Mouse (Mus musculus) macrophage (primary cell): ENCODE data around the gene Myom3. TPM values are rescaled to one million over a fixed set of nuclear protein-coding genes. Genes with fewer than 3 reads are reported as not detected.

Source experiments
- H3K27ac ChIP-seq: fragments of 350-480 bp; formaldehyde crosslinking; 2 replicates; pipeline ENCODE4 v1.9.0; 2021
- H3K36me3 ChIP-seq: fragments of 350-480 bp; formaldehyde crosslinking; 2 replicates; pipeline ENCODE4 v1.9.0; 2021; ENCODE audit errors: inconsistent target
- H3K4me3 ChIP-seq: fragments of 350-480 bp; formaldehyde crosslinking; 2 replicates; pipeline ENCODE4 v1.9.0; 2021; ENCODE audit errors: inconsistent target
- H3K79me2 ChIP-seq: fragments of 350-480 bp; formaldehyde crosslinking; 2 replicates; pipeline ENCODE4 v1.9.0; 2021; ENCODE audit errors: inconsistent target
- WGBS: methylation state at CpG from one replicate; pipeline ENCODE4 v1.1.7; 2026; ENCODE audit warnings: inconsistent platforms; ENCODE audit not compliant: missing documents; 5-methylcytosine and 5-hydroxymethylcytosine counted together
- polyA plus RNA-seq: library from polyadenylated mRNA; stranded (reverse); fragments of 250-400 nt; gene quantifications from 3 replicates; pipeline ENCODE4 v1.2.4, GENCODE M21; 2018; ENCODE audit warnings: inconsistent platforms

Gene Myom3
- polyA plus RNA-seq, 1 experiment from 2014 or later, result 0.09 TPM

DNA sequence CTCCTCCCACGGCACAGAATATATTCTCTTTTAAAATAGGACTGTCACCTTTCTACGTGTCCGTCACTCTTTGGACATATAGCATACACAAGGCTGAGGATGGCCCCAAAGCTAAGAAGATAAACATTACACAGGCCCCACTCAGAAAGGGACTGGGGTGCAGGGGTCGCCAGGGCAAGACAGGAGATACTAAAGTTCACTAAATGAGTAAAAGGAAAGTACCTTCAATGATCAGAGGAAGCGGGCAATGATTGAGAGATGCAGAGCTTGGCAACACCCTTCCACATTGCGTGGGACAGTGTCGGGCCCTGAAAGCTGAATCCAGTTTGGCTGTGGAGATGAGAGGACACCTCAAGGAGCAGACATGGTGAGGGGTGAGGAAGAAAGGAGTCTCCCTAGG, 55.4 kb downstream of the Myom3 start:
- WGBS, result 93% methylated on average over 7 of the region's 7 CpGs

DNA sequence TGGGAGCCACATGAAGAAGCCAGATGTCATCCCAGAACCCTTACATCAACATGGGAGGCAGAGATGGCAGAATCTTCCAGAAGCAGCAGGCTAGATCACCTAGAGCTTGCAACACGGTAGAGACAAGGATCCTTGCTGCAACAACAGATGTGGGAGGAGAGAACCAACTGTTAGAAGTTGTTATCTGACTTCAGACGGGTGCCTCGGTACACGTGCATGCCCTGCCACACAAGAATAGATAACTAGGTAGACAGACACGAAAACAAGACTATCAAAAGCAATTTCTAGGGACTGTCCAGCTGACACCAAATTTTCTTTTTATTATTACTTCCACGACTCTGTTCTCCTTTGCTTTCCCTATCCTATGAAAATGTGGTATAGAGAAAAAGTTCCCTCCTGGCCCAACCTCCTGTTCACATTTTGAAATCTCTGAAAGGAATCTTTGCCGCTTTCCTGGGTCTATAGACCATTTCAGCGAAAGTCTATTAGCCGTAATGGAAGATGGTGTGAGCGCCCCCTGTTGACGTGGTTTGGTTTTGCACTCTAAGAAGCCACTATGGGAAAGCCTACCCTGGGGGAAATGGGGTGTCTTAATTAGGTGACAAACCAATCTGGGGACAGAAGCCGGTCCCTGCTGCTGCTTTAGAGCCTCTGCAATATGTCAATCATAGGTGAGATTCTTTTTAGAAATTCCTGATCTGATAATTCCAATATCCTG, 57.5 kb downstream of the Myom3 start:
- WGBS, result 40% methylated on average over 12 of the region's 12 CpGs
- Histone ChIP-seq H3K79me2 (no peaks in the 10 kb centered on the region), H3K4me3 (no peak overlapping the region), H3K27ac (no peak overlapping the region), H3K36me3 (no peaks in the 10 kb centered on the region)

More for the DNA sequence above, 55.4 kb downstream of the Myom3 start:
- Histone ChIP-seq H3K4me3 (no peak overlapping the region), H3K79me2 (no peaks in the 10 kb centered on the region), H3K27ac (no peak overlapping the region), H3K36me3 (no peaks in the 10 kb centered on the region)

DNA sequence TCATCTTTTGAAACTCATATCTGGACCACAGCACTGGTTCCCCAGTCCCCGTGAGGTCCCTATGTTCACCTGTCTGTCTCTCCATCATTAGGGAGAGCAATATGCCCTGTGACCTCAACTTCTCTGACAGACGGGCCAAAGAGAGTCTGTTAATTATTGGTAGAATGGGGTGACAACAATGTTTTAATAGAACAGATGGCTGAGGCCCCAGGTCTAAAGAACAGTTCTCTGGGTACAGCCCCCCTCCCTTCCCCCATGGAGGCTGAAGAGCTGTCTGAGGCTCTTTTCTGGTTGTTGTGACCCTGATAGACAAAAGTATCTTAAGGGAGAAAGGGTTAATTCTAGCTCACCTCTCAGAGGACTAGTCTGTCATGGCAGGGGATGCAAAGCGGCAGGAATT, 58.9 kb downstream of the Myom3 start:
- Histone ChIP-seq H3K27ac (no peak overlapping the region), H3K4me3 (no peak overlapping the region), H3K79me2 (no peaks in the 10 kb centered on the region), H3K36me3 (no peaks in the 10 kb centered on the region)
- 98% methylated on average over 3 of the region's 3 CpGs for WGBS

DNA sequence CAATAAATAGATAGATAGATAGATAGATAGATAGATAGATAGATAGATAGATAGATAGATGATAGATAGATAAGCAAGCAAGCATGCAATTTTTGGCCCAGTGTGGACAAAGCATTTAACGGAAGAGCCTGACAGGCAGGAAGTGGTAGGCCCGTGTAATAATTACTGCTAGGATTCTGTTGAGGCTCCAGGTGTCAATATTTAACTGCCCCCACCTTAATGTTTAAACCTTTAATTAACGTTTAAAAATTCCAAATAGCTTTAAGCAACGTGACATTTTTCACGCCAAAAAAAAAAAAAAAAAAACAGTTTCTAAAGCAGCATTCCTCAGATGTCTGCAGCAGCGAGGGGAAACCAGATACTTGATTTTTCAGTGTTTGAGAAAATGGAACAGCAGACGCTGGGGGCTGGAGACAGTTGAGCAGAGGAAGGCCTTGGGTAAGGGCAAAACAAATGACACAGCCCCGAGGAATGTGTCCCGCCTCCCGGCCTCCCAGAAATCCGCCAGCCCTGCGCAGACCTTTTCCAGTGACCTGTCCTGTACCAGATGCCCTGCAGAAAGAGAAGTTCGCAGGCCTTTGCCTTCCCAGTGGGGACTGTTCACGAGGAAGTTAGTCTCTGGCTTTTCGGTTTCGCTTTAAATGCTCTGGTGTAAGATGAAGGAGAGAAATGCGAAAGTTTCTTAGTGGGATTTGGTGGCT, 60.5 kb downstream of the Myom3 start:
- Histone ChIP-seq H3K4me3 (no peak overlapping the region; the same call in 1 of the 2 replicates), H3K79me2 (no peaks in the 10 kb centered on the region), H3K36me3 (no peaks in the 10 kb centered on the region), H3K27ac (no peak overlapping the region)
- 15% methylated on average over 17 of the region's 17 CpGs for WGBS

DNA sequence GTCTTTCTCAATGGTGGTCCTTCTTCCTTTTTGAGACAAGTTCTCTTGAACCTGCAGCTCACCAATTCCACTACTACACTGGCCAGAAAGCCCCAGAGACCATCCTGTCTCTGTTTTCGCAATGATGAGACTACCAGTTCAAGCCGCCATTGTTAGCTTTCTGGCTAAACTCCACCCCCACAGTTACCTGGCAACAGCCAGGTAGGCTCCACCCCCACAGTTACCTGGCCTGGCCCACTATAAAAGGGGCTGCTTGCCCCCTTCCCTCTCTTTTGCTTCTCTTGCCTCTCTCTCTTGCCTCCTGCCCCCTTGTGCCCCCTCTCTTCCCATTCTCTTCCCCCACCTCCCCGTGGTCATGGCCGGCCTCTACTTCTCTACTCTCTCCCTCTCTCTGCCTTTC, 62.3 kb downstream of the Myom3 start:
- Histone ChIP-seq H3K27ac (no peak overlapping the region), H3K79me2 (no peaks in the 10 kb centered on the region), H3K4me3 (no peak overlapping the region), H3K36me3 (no peaks in the 10 kb centered on the region)
- 93% methylated on average over 4 of the region's 4 CpGs for WGBS

DNA sequence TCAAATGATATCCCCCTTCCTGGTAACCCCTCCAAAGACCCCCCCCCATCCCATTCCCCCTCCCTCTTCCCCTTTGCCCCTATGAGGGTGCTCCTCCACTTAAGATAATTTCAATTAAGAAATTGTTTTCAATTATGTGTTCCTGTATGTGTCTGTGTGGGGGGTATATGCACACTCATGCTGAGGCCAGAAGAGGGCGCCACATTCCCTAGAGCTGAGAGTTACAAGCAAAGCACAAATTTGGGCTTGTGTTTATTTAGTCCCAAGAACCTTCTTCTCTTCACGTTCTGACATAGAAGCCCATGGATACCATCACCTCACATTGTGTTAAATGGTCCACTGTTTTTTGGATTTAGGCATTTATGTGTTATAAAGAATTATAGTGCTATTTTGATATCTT, 63.8 kb downstream of the Myom3 start:
- WGBS, result 89% methylated on average over 2 of the region's 2 CpGs
- Histone ChIP-seq H3K79me2 (no peaks in the 10 kb centered on the region), H3K4me3 (no peak overlapping the region), H3K36me3 (no peaks in the 10 kb centered on the region), H3K27ac (no peak overlapping the region)

DNA sequence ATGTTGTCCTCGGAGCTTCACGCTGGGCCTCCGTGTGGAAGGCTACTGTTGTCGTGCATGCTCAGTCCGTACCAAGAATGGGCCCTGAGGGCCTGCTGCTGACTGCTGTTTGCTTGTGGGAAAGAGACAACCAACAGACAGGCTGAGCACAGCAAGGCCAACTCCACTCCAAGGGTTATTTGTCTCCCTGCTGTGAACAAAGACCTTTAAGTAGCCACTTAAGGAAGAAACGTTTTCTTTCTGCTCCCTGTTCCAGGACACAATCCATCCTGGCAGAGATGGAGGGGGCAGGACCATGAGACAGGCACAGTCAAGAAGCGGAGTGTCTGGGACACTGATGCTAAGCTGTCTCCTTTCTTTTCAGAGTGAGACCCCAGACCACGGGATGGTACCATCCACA, 64.7 kb downstream of the Myom3 start:
- no peaks in the 10 kb centered on the region for H3K79me2 ChIP-seq
- no peak overlapping the region for H3K27ac ChIP-seq
- H3K4me3 ChIP-seq, result no peak overlapping the region
- WGBS, result 87% methylated on average over 8 of the region's 8 CpGs
- H3K36me3 ChIP-seq, result no peaks in the 10 kb centered on the region

DNA sequence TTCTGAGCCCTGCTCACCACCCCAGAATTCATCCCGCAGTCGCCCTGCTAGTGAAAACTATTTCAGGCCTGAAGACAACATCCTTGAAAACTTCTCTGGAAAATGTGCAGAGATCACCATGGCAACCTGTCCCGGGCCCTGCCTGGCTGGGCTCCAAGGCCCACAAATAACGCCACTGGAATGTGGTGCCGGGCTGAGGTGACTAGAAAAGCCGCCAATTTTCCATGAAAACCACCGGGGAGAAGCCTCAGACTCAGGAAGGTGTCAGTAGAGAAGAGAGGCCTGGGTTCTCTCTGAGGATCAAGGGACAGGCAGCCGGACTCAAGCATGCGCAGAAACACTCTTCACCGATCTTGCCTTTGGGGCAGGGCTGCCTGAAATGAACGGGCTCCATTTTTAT, 69.0 kb downstream of the Myom3 start:
- 95% methylated on average over 11 of the region's 11 CpGs for WGBS
- no peaks in the 10 kb centered on the region for H3K36me3 ChIP-seq
- no peak overlapping the region for H3K4me3 ChIP-seq
- H3K79me2 ChIP-seq, result no peaks in the 10 kb centered on the region
- no peak overlapping the region for H3K27ac ChIP-seq

DNA sequence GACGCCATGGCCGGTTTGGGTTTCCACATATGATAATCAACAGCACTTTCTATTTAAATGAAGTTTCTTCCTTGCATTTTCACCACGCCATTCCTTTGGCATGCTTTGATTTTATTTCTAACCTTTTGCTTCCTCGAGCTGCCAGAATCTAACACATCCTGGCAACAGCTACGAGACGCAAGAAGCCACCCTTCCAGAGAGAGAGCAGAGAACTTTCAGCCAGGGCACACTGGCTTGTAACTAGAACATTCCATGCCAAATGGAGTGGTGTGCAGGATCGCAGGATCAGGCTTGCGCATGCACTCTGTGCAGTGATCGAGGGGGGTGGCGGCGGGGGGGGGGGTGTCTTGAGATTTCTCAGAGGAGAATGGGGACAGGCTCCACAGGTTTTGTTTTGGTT, 72.6 kb downstream of the Myom3 start:
- H3K4me3 ChIP-seq, result no peak overlapping the region
- H3K36me3 ChIP-seq, result no peaks in the 10 kb centered on the region
- no peaks in the 10 kb centered on the region for H3K79me2 ChIP-seq
- WGBS, result 93% methylated on average over 11 of the region's 11 CpGs
- no peak overlapping the region for H3K27ac ChIP-seq

DNA sequence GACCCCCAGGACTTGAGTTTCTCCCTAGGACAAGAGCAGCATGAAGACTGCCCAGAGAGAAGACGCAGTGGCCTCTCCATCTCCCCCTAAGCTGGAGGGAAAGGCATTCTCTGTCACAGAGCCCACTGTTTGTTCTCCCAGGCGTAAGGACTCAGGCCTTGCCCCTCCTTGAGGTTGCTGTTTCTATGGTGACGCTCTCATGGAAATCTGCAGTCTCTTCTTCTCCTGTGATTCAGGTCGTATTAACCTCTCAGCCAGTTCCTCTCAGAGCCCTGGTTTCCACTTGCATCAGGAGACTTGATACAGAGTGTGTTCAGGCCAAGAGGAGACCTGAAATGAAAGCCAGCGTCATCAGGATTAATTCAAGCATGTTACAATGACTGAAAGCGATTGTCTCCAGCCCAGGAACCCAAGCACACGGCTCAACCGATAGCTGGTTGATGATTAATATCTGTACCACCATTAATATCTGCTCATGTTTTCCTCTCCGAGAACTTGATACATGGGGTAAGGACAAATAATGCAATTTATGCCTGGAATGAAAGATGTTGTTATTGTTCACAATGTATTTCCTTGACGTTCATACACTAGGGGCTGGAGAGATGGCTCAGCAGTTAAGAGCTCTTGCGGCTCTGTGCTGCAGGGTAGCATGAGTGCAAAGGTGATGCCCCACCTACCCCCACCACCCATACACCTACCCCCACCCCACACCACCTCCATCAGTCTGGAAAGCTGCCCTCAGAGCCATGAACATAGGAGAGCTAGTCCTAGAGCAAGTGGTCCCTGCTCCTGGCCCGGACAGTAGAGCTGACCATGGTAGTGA, 74.0 kb downstream of the Myom3 start:
- Histone ChIP-seq H3K79me2 (no peaks in the 10 kb centered on the region), H3K4me3 (no peak overlapping the region), H3K36me3 (no peaks in the 10 kb centered on the region), H3K27ac (no peak overlapping the region)
- 89% methylated on average over 12 of the region's 12 CpGs for WGBS

DNA sequence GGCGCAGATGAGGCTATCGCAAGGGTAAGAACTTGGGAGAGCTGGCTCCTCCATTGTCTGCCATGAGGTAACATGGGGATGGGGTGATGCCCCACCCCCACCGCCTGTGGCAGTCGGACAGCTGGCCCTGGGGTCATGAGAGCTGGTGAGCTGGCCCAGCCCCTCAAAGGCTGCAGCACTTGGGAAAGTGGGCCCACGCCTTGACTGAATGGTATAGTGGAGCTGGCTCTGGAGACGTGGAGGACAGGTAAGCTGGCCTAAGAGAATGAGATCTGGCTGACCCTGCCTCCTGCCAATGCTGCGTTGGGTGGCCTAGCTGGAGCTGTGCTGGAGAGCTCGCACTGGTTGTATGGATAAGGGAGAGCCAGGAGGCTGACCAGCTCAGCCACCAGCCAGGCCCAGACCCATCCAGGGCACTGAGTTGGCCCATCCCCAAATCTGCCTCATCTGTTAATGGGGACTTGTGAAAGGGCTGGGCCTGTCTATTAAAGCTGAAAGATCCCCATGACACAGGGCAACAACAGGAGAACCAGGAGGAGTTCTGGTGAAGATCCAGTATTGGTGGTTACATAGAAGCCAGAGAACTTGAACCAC, 74.7 kb downstream of the Myom3 start:
- H3K4me3 ChIP-seq, result no peak overlapping the region
- no peaks in the 10 kb centered on the region for H3K79me2 ChIP-seq
- no peak overlapping the region for H3K27ac ChIP-seq
- WGBS, result 86% methylated on average over 8 of the region's 8 CpGs
- H3K36me3 ChIP-seq, result no peaks in the 10 kb centered on the region

DNA sequence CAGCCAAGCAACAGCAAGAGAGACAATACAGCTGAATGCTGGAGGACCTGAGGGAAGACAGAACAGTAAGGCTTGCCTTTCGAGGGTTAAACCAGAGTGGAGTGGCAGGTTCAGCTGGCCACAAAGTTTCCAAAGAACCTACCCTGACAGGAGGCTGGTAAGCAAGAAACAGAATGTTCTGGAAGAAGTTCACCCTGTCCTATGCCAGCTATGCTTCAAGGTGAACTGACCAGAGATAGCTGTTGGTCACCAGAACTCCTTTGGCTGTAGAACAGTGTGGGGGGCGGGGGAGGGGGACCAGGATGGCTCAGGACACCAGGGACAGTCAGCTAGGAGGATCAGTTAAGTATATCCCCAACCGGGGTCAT, 79.4 kb downstream of the Myom3 start:
- 76% methylated on average over 3 of the region's 3 CpGs for WGBS
- Histone ChIP-seq H3K36me3 (no peaks in the 10 kb centered on the region), H3K27ac (no peak overlapping the region), H3K4me3 (no peak overlapping the region), H3K79me2 (no peaks in the 10 kb centered on the region)

DNA sequence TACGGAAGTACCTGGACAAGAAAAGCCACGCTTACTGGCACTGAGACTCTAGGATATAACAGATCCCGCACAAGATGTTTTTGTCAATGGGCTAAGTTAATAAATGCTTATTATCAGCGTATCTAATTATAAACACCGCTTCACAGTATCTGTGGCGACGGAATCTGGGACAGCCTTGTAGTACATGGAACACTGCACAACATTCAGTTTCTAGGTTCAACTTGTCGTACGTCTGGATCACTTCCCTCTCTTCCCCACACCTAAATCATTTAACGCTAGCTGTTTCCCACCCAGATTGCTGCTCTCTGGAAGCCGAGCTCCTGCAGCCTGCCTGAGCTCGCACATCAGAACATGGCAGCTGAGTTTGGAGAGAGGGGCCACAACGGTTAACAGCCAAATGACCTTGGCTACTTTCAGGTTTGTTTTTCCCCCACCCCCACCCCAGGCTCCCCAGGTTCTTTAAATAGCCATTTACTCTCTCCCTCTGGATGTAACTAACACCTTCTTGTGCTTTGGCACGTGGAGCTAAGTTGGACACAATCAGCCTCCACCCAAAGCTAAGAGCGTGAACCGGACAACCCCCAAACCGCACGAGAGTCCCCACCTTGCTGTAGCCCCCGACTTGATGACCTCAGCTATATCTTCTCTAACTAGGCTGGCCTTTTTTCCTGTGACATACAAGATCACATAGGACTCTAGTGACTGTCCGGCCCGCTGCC, 79.9 kb downstream of the Myom3 start:
- Histone ChIP-seq H3K4me3 (no peak overlapping the region), H3K79me2 (no peaks in the 10 kb centered on the region)
- 89% methylated on average over 21 of the region's 21 CpGs for WGBS

DNA sequence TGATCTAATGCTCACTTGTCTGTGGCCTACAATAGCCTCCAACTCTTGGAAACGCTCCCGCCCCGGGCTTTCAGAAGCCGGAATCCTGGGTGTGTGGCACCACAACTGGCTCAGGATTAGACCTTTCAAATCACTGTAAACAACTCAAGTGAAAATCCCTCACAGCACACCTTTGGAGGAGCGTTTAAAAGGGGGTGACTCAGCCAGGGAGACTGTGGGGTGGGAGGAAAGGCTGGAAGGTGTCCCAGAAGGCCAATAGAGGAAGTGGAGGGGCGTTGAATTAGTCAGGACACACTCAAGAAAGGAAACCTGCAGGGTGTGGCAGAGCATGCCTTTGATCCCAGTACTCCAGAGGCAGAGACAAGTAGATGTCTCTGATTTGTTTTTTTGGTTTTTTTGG, 84.9 kb downstream of the Myom3 start:
- no peak overlapping the region for H3K27ac ChIP-seq
- no peaks in the 10 kb centered on the region for H3K36me3 ChIP-seq
- H3K79me2 ChIP-seq, result no peaks in the 10 kb centered on the region
- H3K4me3 ChIP-seq, result no peak overlapping the region
- 84% methylated on average over 5 of the region's 6 CpGs for WGBS

More for the DNA sequence above, 79.9 kb downstream of the Myom3 start:
- Histone ChIP-seq H3K36me3 (no peaks in the 10 kb centered on the region), H3K27ac (no peak overlapping the region)
